Mouse (Mus musculus) liver, embryonic 16.5 days (tissue): ENCODE measurements at regions not wholly inside any gene's neighbourhood (a gene's known extent, or its start where the extent isn't known, plus 50 kb on each side); places are given as distances from the start of the nearest gene placed in this dataset.

Experiments
- ATAC-seq: fragments of 200-750 bp; cut with Nextera tagmentation; 2 replicates; pipeline ENCODE4 v1.8.0; 2017; ENCODE audit warnings: low read depth, mild to moderate bottlenecking, moderate number of reproducible peaks, moderate library complexity
- H3K27ac ChIP-seq: fragments of 300-500 bp; sonication (generic); 2 replicates; pipeline ENCODE4 v1.5.1; 2014; ENCODE audit warnings: mild to moderate bottlenecking, low read length
- H3K27me3 ChIP-seq: fragments of 300-500 bp; sonication (generic); 2 replicates; pipeline ENCODE4 v1.6.1; 2014; ENCODE audit warnings: low read depth, low read length, mixed read lengths; ENCODE audit not compliant: control insufficient read depth, insufficient read depth
- H3K36me3 ChIP-seq: fragments of 300-500 bp; sonication (generic); 2 replicates; pipeline ENCODE4 v1.6.1; 2014; ENCODE audit warnings: mild to moderate bottlenecking; ENCODE audit not compliant: control insufficient read depth, insufficient read depth
- H3K4me1 ChIP-seq: fragments of 300-500 bp; sonication (generic); 2 replicates; pipeline ENCODE4 v1.6.1; 2014; ENCODE audit warnings: low read depth, low read length, mixed read lengths; ENCODE audit not compliant: control insufficient read depth
- H3K4me2 ChIP-seq: fragments of 300-500 bp; sonication (generic); 2 replicates; pipeline ENCODE4 v1.6.1; 2014; ENCODE audit warnings: low read depth, low read length, mixed read lengths
- H3K4me3 ChIP-seq: fragments of 300-500 bp; sonication (generic); 2 replicates; pipeline ENCODE4 v1.5.1; 2014; ENCODE audit warnings: low read depth, mild to moderate bottlenecking, low read length
- H3K9ac ChIP-seq: fragments of 300-500 bp; sonication (generic); 2 replicates; pipeline ENCODE4 v1.6.1; 2014; ENCODE audit warnings: low read depth, low read length
- H3K9me3 ChIP-seq: fragments of 300-500 bp; sonication (generic); replicated peaks from 2 replicates; pipeline ENCODE4 v1.6.1; 2016; ENCODE audit warnings: low read length; ENCODE audit not compliant: control insufficient read depth
- WGBS: fragments of 180-500 bp; shearing (Covaris S2); extraction: QIAGEN DNeasy Blood & Tissue Kit; methylation state at CpG from one replicate; pipeline ENCODE4 v1.1.7; 2014; ENCODE audit not compliant: insufficient replicate concordance; 5-methylcytosine and 5-hydroxymethylcytosine counted together
- microRNA-seq: library from miRNA; unstranded; fragments of <30 nt; microRNA quantifications from one replicate; pipeline ENCODE4, GENCODE M21; 2016

DNA sequence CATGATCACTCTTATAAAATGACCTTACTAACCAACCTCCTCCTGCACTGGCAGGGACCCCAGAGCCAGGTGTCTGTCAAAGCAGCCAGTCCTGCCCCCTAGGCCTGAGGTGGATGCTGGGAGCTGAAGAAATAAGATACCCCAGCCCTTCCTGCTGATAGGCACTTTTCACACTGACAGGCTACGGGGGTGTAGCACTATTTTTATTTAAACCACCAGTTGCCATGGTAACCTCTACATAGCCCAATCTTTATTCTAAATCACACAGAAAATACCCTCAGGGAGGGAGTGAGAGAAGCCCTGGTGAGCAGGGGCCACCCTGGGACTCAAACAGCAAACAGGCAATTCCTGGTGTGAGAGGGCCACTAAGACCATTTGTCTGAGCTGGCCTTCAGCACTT is 51.4 kb upstream of the Topaz1 start:
- WGBS, result 19% methylated on average over 1 of the region's 1 CpGs
- no peak for ATAC-seq
- Histone ChIP-seq H3K36me3 (no peaks in the 10 kb centered on the region), H3K27me3 (no peaks in the 10 kb centered on the region), H3K4me2 (no peak overlapping the region), H3K27ac (no peak overlapping the region), H3K9ac (no peak overlapping the region), H3K9me3 (no peaks in the 10 kb centered on the region), H3K4me1 (no peaks in the 10 kb centered on the region), H3K4me3 (no peak overlapping the region)

Small RNA genes lying in the stretch of these regions (microRNA-seq; reads per million reads assigned to microRNA genes)
- 8.4 reads per million, percentile 24 among the genes with 10 or more reads in this experiment for gene Mir138-1
